Mouse (Mus musculus): ENCODE measurements around the gene Dst. TPM values are rescaled to one million over a fixed set of nuclear protein-coding genes. Genes with fewer than 3 reads are reported as not detected.

Gene Dst
- total and polyA plus RNA-seq, 3 experiments: 9.1 to 28.0 (median 20.5) TPM

DNA sequence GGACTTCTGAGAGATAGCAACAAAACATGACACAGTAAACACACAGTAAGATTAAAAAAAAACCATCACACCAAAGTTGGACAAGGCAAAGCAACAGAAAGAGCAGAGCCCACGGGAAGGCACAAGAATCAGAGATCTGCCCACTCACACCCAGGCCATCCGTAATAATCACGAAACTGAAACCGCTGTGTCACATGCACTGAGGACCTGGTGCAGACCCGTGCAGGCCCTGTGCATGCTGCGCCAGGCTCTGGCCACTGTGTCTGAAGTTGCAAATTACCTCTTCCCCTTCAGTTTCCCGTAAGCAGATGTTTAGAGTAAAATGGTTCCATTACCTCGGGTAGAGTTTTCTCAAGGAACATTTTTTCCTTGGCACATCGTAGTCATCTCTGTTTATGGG, 389.6 kb downstream of the Dst start:
- TF ChIP-seq PAX5 (IDR thresholded peaks at IDR 0.05; ENCODE audit: low read length) (no peak), MAX (IDR thresholded peaks at IDR 0.05; ENCODE audit: low read length) (peak; percentile 56), JUND (conservative IDR thresholded peaks at IDR 0.05; ENCODE audit: low read depth, low read length) (0 out of 2 replicates have a peak, but pooled peaks have one; percentile 18), SIN3A (IDR thresholded peaks at IDR 0.05; ENCODE audit: low read length) (peak; percentile 73; the same call in 1 of the 2 replicates), MAZ (IDR thresholded peaks at IDR 0.05; ENCODE audit: low read depth, low read length) (no peak), ETS1 (conservative IDR thresholded peaks at IDR 0.05; ENCODE audit: low read depth, low read length) (peak; percentile 80), CHD2 (IDR thresholded peaks at IDR 0.05; ENCODE audit: low read length) (no peak), MAFK (IDR thresholded peaks at IDR 0.05; ENCODE audit: insufficient replicate concordance, low read length) (peak; percentile 39; the same call in 1 of the 2 replicates), CHD1 (IDR thresholded peaks at IDR 0.05; ENCODE audit: low read depth, low read length) (no peak), RCOR1 (conservative IDR thresholded peaks at IDR 0.05; ENCODE audit: low read depth, low read length) (peak; percentile 70), EP300 (IDR thresholded peaks at IDR 0.05; ENCODE audit: low read length) (peak; percentile 66), USF2 (conservative IDR thresholded peaks at IDR 0.05; ENCODE audit: low read depth, low read length) (0 out of 2 replicates have a peak, but pooled peaks have one; percentile 12), USF1 (IDR thresholded peaks at IDR 0.05; ENCODE audit: low read depth, low read length) (peak; percentile 39), TCF12 (IDR thresholded peaks at IDR 0.05; ENCODE audit: low read depth, low read length) (peak; percentile 72; the same call in 1 of the 2 replicates), HCFC1 (IDR thresholded peaks at IDR 0.05; ENCODE audit: low read depth, low read length) (no peak), ZC3H11A (IDR thresholded peaks at IDR 0.05; ENCODE audit: low read depth, low read length) (no peak), BHLHE40 (IDR thresholded peaks at IDR 0.05; ENCODE audit: low read depth, low read length) (peak; percentile 99), MYC (IDR thresholded peaks at IDR 0.05; ENCODE audit: low read depth, low read length) (0 out of 2 replicates have a peak, but pooled peaks have one; percentile 45), IRF4 (IDR thresholded peaks at IDR 0.05; ENCODE audit: low read depth, low read length) (peak; percentile 93), MEF2A (IDR thresholded peaks at IDR 0.05; ENCODE audit: borderline replicate concordance, low read depth, low read length) (peak; percentile 61; the same call in 1 of the 2 replicates), KAT2A (IDR thresholded peaks at IDR 0.05; ENCODE audit: insufficient replicate concordance, low read length) (no peak), NRF1 (IDR thresholded peaks at IDR 0.05; ENCODE audit: low read depth, low read length) (no peak), POLR2A (IDR thresholded peaks at IDR 0.05; ENCODE audit: low read depth, low read length) (peak; percentile 49), MXI1 (IDR thresholded peaks at IDR 0.05; ENCODE audit: low read depth, low read length) (peak; percentile 83), TBP (conservative IDR thresholded peaks at IDR 0.05; ENCODE audit: low read depth, low read length) (0 out of 2 replicates have a peak, but pooled peaks have one; percentile 13), ELF1 (IDR thresholded peaks at IDR 0.05; ENCODE audit: low read depth, low read length) (0 out of 2 replicates have a peak, but pooled peaks have one; percentile 21), ZMIZ1 (IDR thresholded peaks at IDR 0.05; ENCODE audit: low read depth, low read length) (no peak), RAD21 (IDR thresholded peaks at IDR 0.05; ENCODE audit: low read depth, low read length) (no peak), POLR2AphosphoS2 (IDR thresholded peaks at IDR 0.05; ENCODE audit: low read depth, low read length) (no peak), NELFE (IDR thresholded peaks at IDR 0.05; ENCODE audit: low read depth, low read length) (no peak), ZKSCAN1 (IDR thresholded peaks at IDR 0.05; ENCODE audit: borderline replicate concordance, low read depth, low read length) (no peak)

More for the DNA sequence above, 389.6 kb downstream of the Dst start:
- DNase-seq (ENCODE audit: extremely low read depth): peak; percentile 68
- Histone ChIP-seq H3K9me3 (replicated peaks; ENCODE audit: low read length) (no peaks in the 10 kb centered on the region), H3K4me2 (ENCODE audit: insufficient read depth, low read depth, poor library complexity, severe bottlenecking) (peak overlapping the region; percentile 90), H3K4me1 (ENCODE audit: control insufficient read depth in 1 of 2, insufficient read depth in 2 of 2) (peaks cover 5 to 15% of the 10 kb centered on the region in 2 experiments), H3K27me3 (replicated peaks) (no peaks in the 10 kb centered on the region), H3K79me2 (replicated peaks; ENCODE audit: control insufficient read depth, extremely low read depth, insufficient read depth, poor library complexity, severe bottlenecking) (no peaks in the 10 kb centered on the region), H3K9ac (ENCODE audit: insufficient read depth, low read depth) (peak overlapping the region; percentile 84), H3K36me3 (replicated peaks in 1 of 2; ENCODE audit: control insufficient read depth in 1 of 2, insufficient read depth in 1 of 2, low read length in 1 of 2) (peaks cover 16 to 69% of the 10 kb centered on the region in 2 experiments), H3K27ac (ENCODE audit: insufficient read depth, low read depth) (no peak overlapping the region; the same call in 1 of the 2 replicates), H3K4me3 (replicated peaks in 1 of 3; ENCODE audit: low read depth in 2 of 3, low read length in 2 of 3, poor library complexity in 1 of 3) (peak overlapping the region; percentile 25 to 32 (median 29))
- in situ Hi-C loops (cut with MboI; ENCODE audit: low pct_ligation_motif_present, low pct_unique_long_range_greater_than_20kb, low sequenced_read_pairs) (no loop called here), dilution Hi-C loops (cut with MboI; ENCODE audit: extremely low pct_ligation_motif_present, extremely low pct_unique_long_range_greater_than_20kb, low sequenced_read_pairs) (no loop called here)
